8 mouse cellular contexts compared by ENCODE assay signal in the genomic region with DNA sequence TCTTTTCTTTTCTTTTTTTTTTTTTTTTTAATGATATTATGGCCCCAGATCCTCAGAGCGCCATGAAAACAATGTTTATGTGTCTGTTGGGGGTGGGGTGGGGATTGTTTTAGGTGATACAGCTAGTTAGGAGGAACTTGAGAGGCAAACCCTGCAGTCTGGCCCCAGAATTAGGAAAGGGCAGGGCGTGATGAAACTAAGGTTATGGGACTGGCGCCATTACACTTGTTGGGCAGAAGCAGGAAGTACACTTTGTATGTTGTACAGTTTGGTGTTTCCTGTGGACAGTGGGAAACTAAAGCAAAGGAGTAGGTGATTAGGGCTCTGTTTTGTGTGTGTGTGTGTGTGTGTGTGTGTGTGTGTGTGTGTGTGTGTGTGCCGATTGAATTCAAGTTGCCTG. TPM values are rescaled to one million over a fixed set of nuclear protein-coding genes. Genes with fewer than 3 reads are reported as not detected.
A peak's percentile ranks its signal among the peaks of the same experiment; 100 is the strongest.
DNase-seq lines count a peak whose midpoint lies in the region; ATAC-seq and TF ChIP-seq lines count a peak whose summit lies in the region.

No protein-coding gene starts in this region.

- H3K36me3 ChIP-seq in hindbrain, embryonic 16.5 days (ENCODE audit: control insufficient read depth, insufficient read depth, low read length) = peaks cover 8% of the 10 kb centered on the region
- H3K36me3 ChIP-seq in lung, postnatal 0 days (ENCODE audit: insufficient read depth, low read length) = peaks cover 15% of the 10 kb centered on the region

- H3K9ac ChIP-seq in hindbrain, embryonic 16.5 days (ENCODE audit: low read depth, low read length) = no peak overlapping the region
- H3K9ac ChIP-seq in lung, postnatal 0 days (replicated peaks; ENCODE audit: low read depth) = no peak overlapping the region

- peak overlapping the region; percentile 88 for H3K4me2 ChIP-seq in hindbrain, embryonic 16.5 days (ENCODE audit: low read length)
- H3K4me2 ChIP-seq in lung, postnatal 0 days (replicated peaks; ENCODE audit: low read depth, low read length) = peak overlapping the region; percentile 83

- H3K4me1 ChIP-seq in hindbrain, embryonic 16.5 days (ENCODE audit: control insufficient read depth, insufficient read depth, low read depth, low read length) = peaks cover 10% of the 10 kb centered on the region
- H3K4me1 ChIP-seq in lung, postnatal 0 days (ENCODE audit: insufficient read depth, low read depth, low read length) = peaks cover 4% of the 10 kb centered on the region; the same call in 1 of the 2 replicates

- no peak overlapping the region for H3K27ac ChIP-seq in hindbrain, embryonic 16.5 days (ENCODE audit: low read depth, low read length)
- H3K27ac ChIP-seq in lung, postnatal 0 days (ENCODE audit: low read length) = peak overlapping the region; percentile 92

- DNase-seq in kidney, adult 11 months = peak; percentile 10
- DNase-seq in kidney, postnatal 25 days = no peak
- peak; percentile 78 for DNase-seq in lung, postnatal 0 days (ENCODE audit: low spot score)
- DNase-seq in retina, embryonic 14.5 days (ENCODE audit: low spot score) = peak; percentile 5
- no peak for DNase-seq in layer of hippocampus, adult 8-10 months (ENCODE audit: low spot score in 2 of 2)

- peak; percentile 18; the same call in 1 of the 2 replicates for TF ChIP-seq CTCF in lung, postnatal 0 days (IDR thresholded peaks at IDR 0.05)

- H3K4me3 ChIP-seq in hindbrain, embryonic 16.5 days (ENCODE audit: low read length) = no peak overlapping the region
- H3K4me3 ChIP-seq in lung, postnatal 0 days (ENCODE audit: low read depth, low read length) = peak overlapping the region; percentile 95; the same call in 1 of the 2 replicates

- TF ChIP-seq EP300 in lung, postnatal 0 days (IDR thresholded peaks at IDR 0.05) = peak; percentile 62; the same call in 1 of the 2 replicates

- H3K27me3 ChIP-seq in hindbrain, embryonic 16.5 days (replicated peaks; ENCODE audit: control insufficient read depth, insufficient read depth, low read length) = no peaks in the 10 kb centered on the region
- no peaks in the 10 kb centered on the region for H3K27me3 ChIP-seq in lung, postnatal 0 days (replicated peaks; ENCODE audit: insufficient read depth, low read length)

- ATAC-seq in common myeloid progenitor, adult 5-6 weeks (replicated peaks; ENCODE audit: low read depth, poor library complexity, severe bottlenecking) = peak; percentile 59
- ATAC-seq in hindbrain, embryonic 16.5 days = no peak
- ATAC-seq in lung, postnatal 0 days = peak; percentile 10; the same call in 1 of the 2 replicates
- no peak for ATAC-seq in erythroid progenitor cell, adult 5-6 weeks (replicated peaks; ENCODE audit: low FRiP score, poor library complexity, severe bottlenecking)

- 50% methylated on average over 4 of the region's 4 CpGs for WGBS in hindbrain, embryonic 16.5 days
- 46% methylated on average over 4 of the region's 4 CpGs for WGBS in lung, postnatal 0 days

- no peaks in the 10 kb centered on the region for H3K9me3 ChIP-seq in hindbrain, embryonic 16.5 days (ENCODE audit: control insufficient read depth, low read length)
- H3K9me3 ChIP-seq in lung, postnatal 0 days (ENCODE audit: low read length) = no peaks in the 10 kb centered on the region

RNA-seq across cellular contexts. Expression of a gene that starts 0.8 kb away (rescaled TPM):
- total RNA-seq in common myeloid progenitor, adult 5-6 weeks (2017) = 30.5 and 33.5 TPM in 2 replicates
- 9.9 and 13.7 TPM in 2 replicates for polyA plus RNA-seq in hindbrain, embryonic 16.5 days (2015; fragmentation: Nextera tagmentation; extraction: Ambion mirVana)
- 11.1 and 11.5 TPM in 2 replicates for polyA plus RNA-seq in lung, postnatal 0 days (2015; fragmentation: Nextera tagmentation; extraction: Ambion mirVana)
- total RNA-seq in erythroid progenitor cell, adult 5-6 weeks (2015; ENCODE audit: low replicate concordance) = 9.0 and 17.2 TPM in 2 replicates
- 7.9 and 15.5 TPM in 2 replicates for total RNA-seq in erythroid progenitor cell, adult 5-6 weeks (2017; ENCODE audit: low replicate concordance)
- total RNA-seq in layer of hippocampus, adult 8-10 months (2022) = 10 to 100 TPM; 39.8 to 42.3 (median 41.1) TPM

RNA-seq across cellular contexts. Expression of a gene that starts 34.7 kb away (rescaled TPM):
- total RNA-seq in common myeloid progenitor, adult 5-6 weeks (2017) = 111 and 156 TPM in 2 replicates
- 208 and 213 TPM in 2 replicates for polyA plus RNA-seq in hindbrain, embryonic 16.5 days (2015; fragmentation: Nextera tagmentation; extraction: Ambion mirVana)
- polyA plus RNA-seq in lung, postnatal 0 days (2015; fragmentation: Nextera tagmentation; extraction: Ambion mirVana) = 329 and 354 TPM in 2 replicates
- 85.9 and 101 TPM in 2 replicates for total RNA-seq in erythroid progenitor cell, adult 5-6 weeks (2015; ENCODE audit: low replicate concordance)
- total RNA-seq in erythroid progenitor cell, adult 5-6 weeks (2017; ENCODE audit: low replicate concordance) = 65.6 and 71.7 TPM in 2 replicates
- 100 to 1,000 TPM; 154 to 177 (median 170) TPM for total RNA-seq in layer of hippocampus, adult 8-10 months (2022)

RNA-seq across cellular contexts. Expression of a gene that starts 51.6 kb away (rescaled TPM):
- 0.27 and 0.58 TPM in 2 replicates for total RNA-seq in common myeloid progenitor, adult 5-6 weeks (2017)
- 1.7 and 1.8 TPM in 2 replicates for polyA plus RNA-seq in hindbrain, embryonic 16.5 days (2015; fragmentation: Nextera tagmentation; extraction: Ambion mirVana)
- 2.6 and 2.7 TPM in 2 replicates for polyA plus RNA-seq in lung, postnatal 0 days (2015; fragmentation: Nextera tagmentation; extraction: Ambion mirVana)
- not detected in 2 replicates for total RNA-seq in erythroid progenitor cell, adult 5-6 weeks (2015; ENCODE audit: low replicate concordance)
- total RNA-seq in erythroid progenitor cell, adult 5-6 weeks (2017; ENCODE audit: low replicate concordance) = not detected in 2 replicates
- total RNA-seq in layer of hippocampus, adult 8-10 months (2022) = 1 to 10 TPM; 1.6 to 2.2 (median 1.9) TPM

RNA-seq across cellular contexts. Expression of a gene that starts 51.7 kb away (rescaled TPM):
- 46.1 and 81.3 TPM in 2 replicates for total RNA-seq in common myeloid progenitor, adult 5-6 weeks (2017)
- 47.1 and 58.4 TPM in 2 replicates for polyA plus RNA-seq in hindbrain, embryonic 16.5 days (2015; fragmentation: Nextera tagmentation; extraction: Ambion mirVana)
- polyA plus RNA-seq in lung, postnatal 0 days (2015; fragmentation: Nextera tagmentation; extraction: Ambion mirVana) = 54.9 and 68.2 TPM in 2 replicates
- 14.4 and 36.5 TPM in 2 replicates for total RNA-seq in erythroid progenitor cell, adult 5-6 weeks (2015; ENCODE audit: low replicate concordance)
- 13.9 TPM in 2 replicates for total RNA-seq in erythroid progenitor cell, adult 5-6 weeks (2017; ENCODE audit: low replicate concordance)
- total RNA-seq in layer of hippocampus, adult 8-10 months (2022) = 10 to 100 TPM; 22.7 to 37.1 (median 30.9) TPM

Comparison
In these comparisons a context has a peak if more than half of its experiments do, and no peak if none do; other contexts are left out.
1. DNase-seq: peak in kidney, adult 11 months (single experiment), lung, postnatal 0 days (single experiment) and retina, embryonic 14.5 days (single experiment); none in kidney, postnatal 25 days (0 of 2) and layer of hippocampus, adult 8-10 months (0 of 2).
2. ATAC-seq: peak in common myeloid progenitor, adult 5-6 weeks (single experiment) and lung, postnatal 0 days (single experiment); none in hindbrain, embryonic 16.5 days (single experiment) and erythroid progenitor cell, adult 5-6 weeks (single experiment).